Mouse (Mus musculus) brain, embryonic 14.5 days (tissue): Measurements from ENCODE around the gene Gm29666.

Experiments
- CTCF ChIP-seq: fragments of 200-500 bp; IDR thresholded peaks from 2 replicates; pipeline ENCODE4 v1.5.1; 2012; ENCODE audit warnings: inconsistent platforms, mild to moderate bottlenecking, moderate library complexity, borderline replicate concordance; ENCODE audit not compliant: insufficient read depth, insufficient read length; ENCODE audit errors: extremely low read depth
- POLR2A ChIP-seq: fragments of 200-500 bp; IDR thresholded peaks from 2 replicates; pipeline ENCODE4 v1.6.1; 2012; ENCODE audit warnings: mild to moderate bottlenecking, inconsistent platforms, borderline replicate concordance; ENCODE audit not compliant: poor library complexity, insufficient read depth, insufficient read length, severe bottlenecking; ENCODE audit errors: extremely low read depth

GRCm38 (mm10) chr15:84944319-84944718, 24.5 kb upstream of the Gm29666 start:
- no peak for TF ChIP-seq CTCF
- TF ChIP-seq POLR2A = no peak
